Mouse (Mus musculus) CH12.LX (cell line): ENCODE results near the gene Ankrd50. TPM values are rescaled to one million over a fixed set of nuclear protein-coding genes. Genes with fewer than 3 reads are reported as not detected.

ENCODE experiments used
- DNase-seq: peaks from one replicate; pipeline ENCODE4 v3.0.0-alpha.2; 2013; ENCODE audit errors: extremely low read depth
- H3K27ac ChIP-seq: 2 replicates; pipeline ENCODE4 v1.5.1; 2012; ENCODE audit warnings: low read depth, mild to moderate bottlenecking, control low read depth, moderate library complexity; ENCODE audit not compliant: insufficient read depth
- H3K27me3 ChIP-seq: replicated peaks from 2 replicates; pipeline ENCODE3; 2012; ENCODE audit warnings: inconsistent platforms
- H3K36me3 ChIP-seq, 2 experiments: replicated peaks in 1 of 2; 2 replicates each; pipeline versions ENCODE3 to v1.6.1; 2012; ENCODE audit warnings: inconsistent platforms in 1 of 2, low read length in 1 of 2, mild to moderate bottlenecking in 1 of 2, mixed read lengths in 1 of 2, moderate library complexity in 1 of 2; ENCODE audit not compliant: control insufficient read depth in 1 of 2, insufficient read depth in 1 of 2
- H3K4me1 ChIP-seq, 2 experiments: 2 replicates each; pipeline ENCODE4 v1.6.1; 2012; ENCODE audit warnings: inconsistent platforms in 1 of 2, moderate library complexity in 1 of 2; ENCODE audit not compliant: insufficient read depth in 2 of 2, control insufficient read depth in 1 of 2
- H3K4me2 ChIP-seq: 2 replicates; pipeline ENCODE4 v1.6.1; 2012; ENCODE audit warnings: low read depth, mild to moderate bottlenecking, control low read depth; ENCODE audit not compliant: poor library complexity, insufficient read depth, severe bottlenecking
- H3K4me3 ChIP-seq, 3 experiments: fragments of 150-350 bp in 1 of 3; sonication (generic) in 1 of 3; replicated peaks in 1 of 3; 2 replicates each; pipeline versions ENCODE3 to v1.5.1; 2011 to 2012; ENCODE audit warnings: low read depth in 2 of 3, low read length in 2 of 3, mild to moderate bottlenecking in 2 of 3, moderate library complexity in 2 of 3, control low read depth in 1 of 3, improper control_type of control experiment in 1 of 3, inconsistent platforms in 1 of 3, mixed read lengths in 1 of 3; ENCODE audit not compliant: poor library complexity in 1 of 3
- H3K79me2 ChIP-seq: replicated peaks from 2 replicates; pipeline ENCODE4 v1.6.1; 2012; ENCODE audit warnings: mild to moderate bottlenecking, moderate library complexity; ENCODE audit not compliant: control insufficient read depth, poor library complexity, insufficient read depth, severe bottlenecking; ENCODE audit errors: extremely low read depth
- H3K9ac ChIP-seq: 2 replicates; pipeline ENCODE4 v1.6.1; 2012; ENCODE audit warnings: low read depth, mild to moderate bottlenecking, control low read depth, moderate library complexity; ENCODE audit not compliant: insufficient read depth
- H3K9me3 ChIP-seq: replicated peaks from 2 replicates; pipeline ENCODE3; 2012; ENCODE audit warnings: low read length, inconsistent platforms, mixed read lengths
- BHLHE40 ChIP-seq: IDR thresholded peaks from 2 replicates; pipeline ENCODE4 v1.6.1; 2011; ENCODE audit warnings: mild to moderate bottlenecking, low read depth, low read length, improper control_type of control experiment
- CHD1 ChIP-seq: IDR thresholded peaks from 2 replicates; pipeline ENCODE4 v1.6.1; 2012; ENCODE audit warnings: low read depth, low read length, improper control_type of control experiment, inconsistent platforms
- CTCF ChIP-seq, 2 experiments: IDR thresholded peaks in 1 of 2; conservative IDR thresholded peaks in 1 of 2; 2 replicates each; pipeline ENCODE4 v1.5.1; 2011 to 2012; ENCODE audit warnings: low read depth in 2 of 2, low read length in 2 of 2, improper control_type of control experiment in 1 of 2, inconsistent platforms in 1 of 2, mild to moderate bottlenecking in 1 of 2, moderate library complexity in 1 of 2
- ELF1 ChIP-seq: IDR thresholded peaks from 2 replicates; pipeline ENCODE4 v1.6.1; 2014; ENCODE audit warnings: low read depth, mild to moderate bottlenecking, inconsistent platforms, low read length, improper control_type of control experiment
- EP300 ChIP-seq: IDR thresholded peaks from 2 replicates; pipeline ENCODE4 v1.6.1; 2011; ENCODE audit warnings: low read length, improper control_type of control experiment
- JUN ChIP-seq: IDR thresholded peaks from 2 replicates; pipeline ENCODE4 v1.6.1; 2011; ENCODE audit warnings: low read depth, mild to moderate bottlenecking, low read length, improper control_type of control experiment, moderate library complexity; ENCODE audit not compliant: insufficient read depth
- JUND ChIP-seq: conservative IDR thresholded peaks from 2 replicates; pipeline ENCODE4 v1.6.1; 2011; ENCODE audit warnings: low read depth, low read length, improper control_type of control experiment
- KAT2A ChIP-seq: IDR thresholded peaks from 2 replicates; pipeline ENCODE4 v1.6.1; 2012; ENCODE audit warnings: low read length, improper control_type of control experiment, inconsistent platforms; ENCODE audit not compliant: insufficient replicate concordance
- MAX ChIP-seq: IDR thresholded peaks from 2 replicates; pipeline ENCODE4 v1.6.1; 2011; ENCODE audit warnings: low read length, improper control_type of control experiment
- MAZ ChIP-seq: IDR thresholded peaks from 2 replicates; pipeline ENCODE4 v1.6.1; 2012; ENCODE audit warnings: low read depth, mild to moderate bottlenecking, inconsistent platforms, low read length, improper control_type of control experiment, moderate library complexity
- MEF2A ChIP-seq: IDR thresholded peaks from 2 replicates; pipeline ENCODE4 v1.6.1; 2014; ENCODE audit warnings: low read depth, mild to moderate bottlenecking, inconsistent platforms, low read length, improper control_type of control experiment, borderline replicate concordance
- MXI1 ChIP-seq: IDR thresholded peaks from 2 replicates; pipeline ENCODE4 v1.6.1; 2011; ENCODE audit warnings: mild to moderate bottlenecking, low read depth, low read length, improper control_type of control experiment
- NELFE ChIP-seq: IDR thresholded peaks from 2 replicates; pipeline ENCODE4 v1.6.1; 2011; ENCODE audit warnings: low read depth, low read length, improper control_type of control experiment
- NRF1 ChIP-seq: IDR thresholded peaks from 2 replicates; pipeline ENCODE4 v1.6.1; 2014; ENCODE audit warnings: low read depth, mild to moderate bottlenecking, inconsistent platforms, low read length, improper control_type of control experiment, moderate library complexity
- POLR2A ChIP-seq: IDR thresholded peaks from 2 replicates; pipeline ENCODE4 v1.6.1; 2011; ENCODE audit warnings: low read depth, mild to moderate bottlenecking, improper control_type of control experiment, low read length
- POLR2AphosphoS2 ChIP-seq: IDR thresholded peaks from 2 replicates; pipeline ENCODE4 v1.6.1; 2011; ENCODE audit warnings: low read depth, low read length, improper control_type of control experiment
- RAD21 ChIP-seq: IDR thresholded peaks from 2 replicates; pipeline ENCODE4 v1.6.1; 2011; ENCODE audit warnings: low read depth, mild to moderate bottlenecking, low read length, improper control_type of control experiment, moderate library complexity
- SIN3A ChIP-seq: IDR thresholded peaks from 2 replicates; pipeline ENCODE4 v1.6.1; 2012; ENCODE audit warnings: low read length, improper control_type of control experiment, inconsistent platforms
- SMC3 ChIP-seq: IDR thresholded peaks from 2 replicates; pipeline ENCODE4 v1.6.1; 2011; ENCODE audit warnings: low read depth, low read length, improper control_type of control experiment
- UBTF ChIP-seq: IDR thresholded peaks from 2 replicates; pipeline ENCODE4 v1.6.1; 2012; ENCODE audit warnings: low read depth, mild to moderate bottlenecking, inconsistent platforms, low read length, improper control_type of control experiment, moderate library complexity
- ZKSCAN1 ChIP-seq: IDR thresholded peaks from 2 replicates; pipeline ENCODE4 v1.6.1; 2012; ENCODE audit warnings: low read depth, inconsistent platforms, low read length, improper control_type of control experiment, borderline replicate concordance
- dilution Hi-C: fragments of 300-500 bp; cut with MboI; formaldehyde crosslinking; loops from 2 replicates; pipeline ENCODE4 v1.14.3; 2020; ENCODE audit warnings: low sequenced_read_pairs; ENCODE audit not compliant: extremely low pct_unique_long_range_greater_than_20kb, extremely low pct_ligation_motif_present
- in situ Hi-C: fragments of 300-500 bp; cut with MboI; formaldehyde crosslinking; loops from 3 replicates; pipeline ENCODE4 v1.14.3; 2019; ENCODE audit warnings: low sequenced_read_pairs, low pct_ligation_motif_present, low pct_unique_long_range_greater_than_20kb, mixed read lengths
- polyA plus RNA-seq: library from polyadenylated mRNA; unstranded; fragments of >175 nt; gene quantifications from 2 replicates; pipeline ENCODE4 v1.2.1, GENCODE M21; 2012; ENCODE audit warnings: low read depth; ENCODE audit not compliant: insufficient read length
- total RNA-seq, 2 experiments: library from RNA; depleted of rRNA; stranded (reverse); fragments of 300-350 nt in 1 of 2; fragments of >200 nt in 1 of 2; gene quantifications; 2 replicates each; pipeline ENCODE4 v1.2.3; 2012 to 2014

The Ankrd50 gene
- total and polyA plus RNA-seq, 3 experiments, result 14.0 to 24.6 (median 16.4) TPM

GRCm38 (mm10) chr3:38436596-38436995 lies 48.0 kb downstream of the Ankrd50 start:
- Histone ChIP-seq H3K79me2 (no peaks in the 10 kb centered on the region), H3K9ac (no peak overlapping the region), H3K4me3 (no peak overlapping the region)
- DNase-seq, result no peak
- TF ChIP-seq NELFE (no peak), ELF1 (no peak), NRF1 (no peak), ZKSCAN1 (no peak), JUN (no peak), SIN3A (no peak), CTCF (conservative IDR thresholded peaks at IDR 0.05 in 1 of 2, IDR thresholded peaks at IDR 0.05 in 1 of 2; ENCODE audit: low read depth in 2 of 2, low read length in 2 of 2) (no peak), KAT2A (no peak), BHLHE40 (no peak), SMC3 (no peak), CHD1 (no peak), MAX (no peak), MAZ (no peak), EP300 (no peak), JUND (no peak), RAD21 (no peak), MXI1 (no peak), MEF2A (no peak), POLR2AphosphoS2 (no peak)
- TF ChIP-seq, all 38 proteins: peak for 0
- Histone ChIP-seq H3K27ac (no peak overlapping the region), H3K4me1 (peaks cover 0 to 13% of the 10 kb centered on the region in 2 experiments; a peak in 2 of 4 replicates), H3K9me3 (peaks cover 6% of the 10 kb centered on the region), H3K36me3 (no peaks in the 10 kb centered on the region), H3K4me2 (no peak overlapping the region), H3K27me3 (no peaks in the 10 kb centered on the region)
- in situ Hi-C loops, result no loop called here
- dilution Hi-C loops, result no loop called here

- no peak overlapping the region for H3K4me3 ChIP-seq
- H3K27me3 ChIP-seq, result no peaks in the 10 kb centered on the region
- H3K27ac ChIP-seq, result no peak overlapping the region
- no peaks in the 10 kb centered on the region for H3K36me3 ChIP-seq
- dilution Hi-C loops (no loop called here), in situ Hi-C loops (no loop called here)
- no peak overlapping the region for H3K4me2 ChIP-seq
- TF ChIP-seq KAT2A (no peak), UBTF (no peak), POLR2A (no peak), POLR2AphosphoS2 (no peak)
- H3K9me3 ChIP-seq, result peaks cover 6% of the 10 kb centered on the region
- H3K9ac ChIP-seq, result no peak overlapping the region
- DNase-seq, result no peak
- H3K79me2 ChIP-seq, result no peaks in the 10 kb centered on the region
- H3K4me1 ChIP-seq, result peaks cover 0 to 11% of the 10 kb centered on the region in 2 experiments; a peak in 2 of 4 replicates
Observed at GRCm38 (mm10) chr3:38435828-38436227, 48.8 kb downstream of the Ankrd50 start.
